Mouse (Mus musculus) C2C12 (cell line): ENCODE measurements around the gene Aptx. TPM values are rescaled to one million over a fixed set of nuclear protein-coding genes. Genes with fewer than 3 reads are reported as not detected.
A peak's percentile ranks its signal among the peaks of the same experiment; 100 is the strongest.

ENCODE experiments used
- H3K27me3 ChIP-seq: one replicate; pipeline ENCODE4 v1.6.1; 2011; ENCODE audit not compliant: control insufficient read depth, insufficient read depth, insufficient read length
- H3K36me3 ChIP-seq: one replicate; pipeline ENCODE4 v1.6.1; 2011; ENCODE audit not compliant: control insufficient read depth, insufficient read depth
- H3K4me3 ChIP-seq: one replicate; pipeline ENCODE4 v1.5.1; 2011; ENCODE audit warnings: mild to moderate bottlenecking, control low read depth; ENCODE audit not compliant: poor library complexity, insufficient read depth, severe bottlenecking
- H3K79me2 ChIP-seq: one replicate; pipeline ENCODE4 v1.6.1; 2011; ENCODE audit not compliant: control insufficient read depth, insufficient read depth
- H3K79me3 ChIP-seq: one replicate; pipeline ENCODE4 v1.6.1; 2011; ENCODE audit warnings: low read depth, control low read depth
- H3ac ChIP-seq: one replicate; pipeline ENCODE3; 2011; ENCODE audit warnings: low read depth; ENCODE audit not compliant: control insufficient read depth, insufficient read length
- CEBPB ChIP-seq: IDR thresholded peaks from one replicate; pipeline ENCODE4 v1.6.1; 2011; ENCODE audit warnings: low read depth, mild to moderate bottlenecking, control low read depth, moderate library complexity
- CTCF ChIP-seq: IDR thresholded peaks from one replicate; pipeline ENCODE4 v1.5.1; 2011; ENCODE audit not compliant: control insufficient read depth, insufficient read depth, insufficient read length
- FOSL1 ChIP-seq: IDR thresholded peaks from one replicate; pipeline ENCODE4 v1.8.0; 2011; ENCODE audit warnings: mild to moderate bottlenecking, low read length; ENCODE audit not compliant: poor library complexity, insufficient read depth, severe bottlenecking
- MAX ChIP-seq: IDR thresholded peaks from one replicate; pipeline ENCODE4 v1.6.1; 2011; ENCODE audit warnings: mild to moderate bottlenecking, control low read depth
- MYOD1 ChIP-seq: IDR thresholded peaks from one replicate; pipeline ENCODE4 v1.6.1; 2011; ENCODE audit warnings: low read depth; ENCODE audit not compliant: control insufficient read depth, insufficient read length
- MYOG ChIP-seq: IDR thresholded peaks from one replicate; pipeline ENCODE4 v1.6.1; 2011; ENCODE audit not compliant: control insufficient read depth, insufficient read length; ENCODE audit errors: extremely low read depth
- USF1 ChIP-seq: IDR thresholded peaks from one replicate; pipeline ENCODE4 v1.6.1; 2011; ENCODE audit warnings: low read depth, mild to moderate bottlenecking, control low read depth, moderate library complexity
- polyA plus RNA-seq: library from polyadenylated mRNA; unstranded; fragments of >200 nt; fragmentation: generic; extraction: Trizol; gene quantifications from one replicate; pipeline ENCODE4 v1.2.1, GENCODE M21; 2012; ENCODE audit warnings: missing spikeins

Gene Aptx
- polyA plus RNA-seq, 1 experiment: 13.9 TPM

GRCm38 (mm10) chr4:40681908-40682307, 21.1 kb downstream of the Aptx start:
- H3K27me3 ChIP-seq: no peaks in the 10 kb centered on the region
- TF ChIP-seq FOSL1 (no peak), CEBPB (no peak), MYOD1 (no peak), MAX (no peak), USF1 (no peak), CTCF (no peak), MYOG (no peak)
- H3K4me3 ChIP-seq: no peak overlapping the region
- H3K79me2 ChIP-seq: no peaks in the 10 kb centered on the region
- H3K79me3 ChIP-seq: no peaks in the 10 kb centered on the region
- no peak overlapping the region for H3ac ChIP-seq
- H3K36me3 ChIP-seq: peaks cover 5% of the 10 kb centered on the region

- no peaks in the 10 kb centered on the region for H3K79me2 ChIP-seq
- H3K27me3 ChIP-seq: peaks cover 5% of the 10 kb centered on the region
- TF ChIP-seq CTCF (peak; percentile 84), MYOG (no peak), MYOD1 (no peak)
- H3K4me3 ChIP-seq: no peak overlapping the region
- no peaks in the 10 kb centered on the region for H3K79me3 ChIP-seq
- no peaks in the 10 kb centered on the region for H3K36me3 ChIP-seq
- H3ac ChIP-seq: no peak overlapping the region
Measured at GRCm38 (mm10) chr4:40680250-40680860, 22.6 kb downstream of the Aptx start.

GRCm38 (mm10) chr4:40677132-40677531, 25.9 kb downstream of the Aptx start:
- Histone ChIP-seq H3K4me3 (no peak overlapping the region), H3K79me2 (no peaks in the 10 kb centered on the region), H3K36me3 (no peaks in the 10 kb centered on the region), H3ac (no peak overlapping the region), H3K79me3 (no peaks in the 10 kb centered on the region), H3K27me3 (peaks cover 7% of the 10 kb centered on the region)
- no peak for TF ChIP-seq CTCF
- no peak for TF ChIP-seq USF1
- TF ChIP-seq MYOG: no peak
- no peak for TF ChIP-seq CEBPB
- TF ChIP-seq MYOD1: no peak
- no peak for TF ChIP-seq FOSL1
- no peak for TF ChIP-seq MAX

GRCm38 (mm10) chr4:40676338-40676737, 26.7 kb downstream of the Aptx start:
- no peaks in the 10 kb centered on the region for H3K79me2 ChIP-seq
- no peak overlapping the region for H3ac ChIP-seq
- no peak for TF ChIP-seq MYOG
- TF ChIP-seq MAX: no peak
- TF ChIP-seq FOSL1: no peak
- TF ChIP-seq CEBPB: no peak
- TF ChIP-seq MYOD1: no peak
- TF ChIP-seq CTCF: no peak
- no peak for TF ChIP-seq USF1
- H3K4me3 ChIP-seq: no peak overlapping the region
- peaks cover 12% of the 10 kb centered on the region for H3K27me3 ChIP-seq
- H3K36me3 ChIP-seq: no peaks in the 10 kb centered on the region
- no peaks in the 10 kb centered on the region for H3K79me3 ChIP-seq

- H3K79me3 ChIP-seq: no peaks in the 10 kb centered on the region
- H3K27me3 ChIP-seq: peaks cover 18% of the 10 kb centered on the region
- no peaks in the 10 kb centered on the region for H3K36me3 ChIP-seq
- no peak overlapping the region for H3K4me3 ChIP-seq
- H3K79me2 ChIP-seq: no peaks in the 10 kb centered on the region
- TF ChIP-seq CEBPB (no peak), MYOD1 (no peak), MYOG (no peak), MAX (no peak), USF1 (no peak), CTCF (no peak), FOSL1 (no peak)
- no peak overlapping the region for H3ac ChIP-seq
Measured at GRCm38 (mm10) chr4:40673526-40673925, 29.5 kb downstream of the Aptx start.
